Mouse (Mus musculus) CD8-positive naive resting alpha-beta T cell, adult 2 months (primary cell): ENCODE data around the gene Ube2i.
"Not testable (repeated sequence)": the region's sequence is repeated elsewhere in the genome, so short reads cannot be mapped to it uniquely, and the experiment has no call there.

Source experiments
- DNase-seq, 2 experiments: peaks; one replicate each; pipeline ENCODE4 v3.0.0; 2022; ENCODE audit warnings: low read depth in 2 of 2, low spot score in 2 of 2

Gene Ube2i

GRCm38 (mm10) chr17:25255110-25255509, 19.3 kb downstream of the Ube2i start:
- DNase-seq, result peak in 1 of 2 experiments; percentile 40

DNA sequence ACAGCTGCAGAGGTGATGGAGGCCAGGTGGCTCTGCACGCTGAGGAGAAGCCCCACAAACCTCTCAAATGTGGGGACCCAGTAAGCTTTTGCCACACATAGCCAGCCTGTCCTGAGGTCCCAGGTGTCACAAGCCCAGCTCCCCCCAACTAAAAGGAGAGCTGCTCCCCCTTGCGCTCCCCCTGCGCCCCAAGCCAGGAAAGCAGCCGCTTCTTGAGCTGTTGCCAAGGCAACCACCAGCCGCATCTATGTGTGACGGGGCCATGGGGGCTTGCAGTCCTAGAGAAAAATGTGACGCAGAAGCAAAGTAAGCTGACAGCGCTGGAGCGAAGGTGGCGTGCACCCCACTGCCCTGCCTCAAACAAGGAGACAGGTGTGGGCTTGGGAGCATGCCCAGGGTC, 20.7 kb downstream of the Ube2i start:
- no peak for DNase-seq

- DNase-seq, result no peak
These were observed 21.8 kb downstream of the Ube2i start for GRCm38 (mm10) chr17:25252643-25253042.

GRCm38 (mm10) chr17:25250181-25250835, 24.1 kb downstream of the Ube2i start:
- no peak for DNase-seq

DNA sequence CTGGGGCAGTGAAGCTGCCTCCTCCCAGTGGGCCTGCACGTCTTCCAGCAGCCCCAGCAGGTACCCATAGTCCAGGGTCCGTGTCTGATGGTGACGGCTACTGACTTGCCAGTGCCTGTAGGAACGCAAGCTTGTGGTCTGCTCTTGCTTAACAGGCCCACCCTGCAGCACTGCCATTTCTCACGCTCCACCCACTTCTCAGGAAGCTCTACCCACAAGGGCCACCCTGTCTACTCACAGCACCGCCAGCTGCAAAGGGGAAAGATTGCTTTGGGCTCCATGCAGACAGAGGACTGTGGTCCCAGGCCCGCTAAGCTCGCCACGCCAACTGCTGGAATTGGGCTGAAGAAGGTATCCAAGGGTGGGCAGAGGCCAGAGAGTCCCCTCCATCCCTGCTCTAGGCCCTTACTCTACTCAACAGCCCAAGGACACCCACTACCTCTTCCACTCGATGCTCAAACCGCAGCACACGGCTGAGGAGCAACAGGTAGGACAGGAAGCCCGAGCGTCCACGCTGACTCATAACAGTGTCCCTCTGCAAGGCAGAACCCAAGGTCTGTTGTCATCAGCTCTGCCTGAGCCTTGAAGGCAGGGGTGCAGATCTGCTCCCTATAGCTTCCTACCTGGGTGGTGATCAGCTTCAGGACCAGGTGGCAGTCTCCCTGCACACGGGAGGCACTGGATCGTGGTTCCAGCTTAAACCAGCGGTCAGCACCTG, 26.2 kb downstream of the Ube2i start:
- no peak for DNase-seq

DNA sequence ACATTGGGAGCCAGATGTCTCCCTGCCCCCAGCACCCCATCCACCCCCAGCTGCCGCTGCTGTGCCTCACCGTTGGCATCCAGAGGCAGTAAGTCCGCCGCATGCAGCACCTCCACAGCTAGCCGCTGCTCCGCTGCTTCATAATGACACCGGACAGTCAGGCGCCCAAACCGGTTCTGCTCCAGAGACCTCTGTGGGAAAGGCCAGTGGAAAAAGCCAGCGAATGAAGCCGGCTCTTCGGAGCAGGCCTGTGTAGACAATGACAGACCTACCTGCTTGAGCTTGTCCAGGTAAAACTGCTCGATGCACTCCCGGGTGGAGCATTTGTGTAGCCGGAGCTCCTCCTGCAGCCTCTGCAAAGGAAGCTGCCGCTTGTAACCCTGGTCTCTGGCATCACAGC, 30.2 kb downstream of the Ube2i start:
- no peak for DNase-seq

DNA sequence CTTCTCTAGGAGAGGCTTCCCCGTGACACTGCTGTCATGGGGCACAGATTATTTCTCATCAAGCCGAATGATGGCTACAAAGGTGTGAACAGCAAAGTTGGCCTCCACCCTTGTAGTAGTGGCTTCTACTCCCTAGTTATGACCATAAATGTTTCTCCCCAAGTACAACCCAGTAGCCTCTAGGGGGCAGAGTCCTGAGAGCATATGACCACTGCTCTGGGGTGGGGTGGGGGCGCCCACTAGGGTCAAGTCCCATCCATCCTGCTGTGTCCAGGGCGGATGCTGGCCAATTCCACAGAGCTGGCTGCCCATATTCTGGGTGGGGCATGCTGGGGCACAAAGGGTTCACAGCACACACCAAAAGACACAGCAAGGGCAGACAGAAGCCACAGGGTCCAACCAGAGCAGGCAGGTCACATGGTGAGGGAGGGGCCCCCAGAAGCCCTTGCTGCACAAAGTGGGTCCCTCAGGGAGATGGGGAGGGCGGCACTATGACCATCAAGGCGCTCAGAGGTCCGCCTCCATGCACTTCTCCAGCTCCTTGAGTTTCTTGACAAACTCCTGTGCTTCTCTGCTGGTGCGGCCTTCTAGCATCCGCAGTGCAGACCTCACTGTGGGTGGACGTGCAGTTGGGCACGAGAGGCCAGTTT, 31.2 kb downstream of the Ube2i start:
- no peak for DNase-seq

- peak; percentile 78 to 84 for DNase-seq
These were observed 34.5 kb downstream of the Ube2i start, which contains the start of the genes Gnptg and Tsr3 for GRCm38 (mm10) chr17:25239695-25240636. TSS of gene Gnptg (minus strand) at chr17:25240124. TSS of gene Tsr3 (plus strand) at chr17:25240170.

GRCm38 (mm10) chr17:25235635-25236034, 38.8 kb downstream of the Ube2i start:
- DNase-seq, result no peak

GRCm38 (mm10) chr17:25231621-25232020, 42.8 kb downstream of the Ube2i start:
- not testable (repeated sequence) for DNase-seq

DNA sequence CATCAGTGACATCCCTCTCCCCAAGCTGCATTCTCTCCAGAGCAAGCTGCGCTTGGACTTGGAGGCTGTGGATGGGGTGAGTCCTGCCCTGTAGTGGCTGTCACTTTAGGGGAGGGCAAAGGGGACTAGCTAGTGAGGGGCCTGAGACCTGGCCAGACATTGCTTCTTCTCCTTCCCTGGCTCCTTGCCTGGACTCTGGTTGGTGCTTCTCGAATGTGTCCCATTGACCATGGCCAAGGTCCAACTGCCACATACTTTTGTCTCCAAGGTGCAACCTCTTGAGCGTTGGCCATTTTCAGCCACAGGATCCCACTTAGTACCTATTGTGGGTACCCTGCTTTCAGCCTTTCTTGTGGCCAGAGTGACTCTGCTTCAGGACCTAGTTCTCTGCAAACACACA, 43.7 kb downstream of the Ube2i start:
- no peak for DNase-seq

- not testable (repeated sequence) for DNase-seq
These were observed 44.3 kb downstream of the Ube2i start for GRCm38 (mm10) chr17:25230014-25230655.

- DNase-seq, result no peak
These were observed 46.4 kb downstream of the Ube2i start for GRCm38 (mm10) chr17:25227991-25228390.

DNA sequence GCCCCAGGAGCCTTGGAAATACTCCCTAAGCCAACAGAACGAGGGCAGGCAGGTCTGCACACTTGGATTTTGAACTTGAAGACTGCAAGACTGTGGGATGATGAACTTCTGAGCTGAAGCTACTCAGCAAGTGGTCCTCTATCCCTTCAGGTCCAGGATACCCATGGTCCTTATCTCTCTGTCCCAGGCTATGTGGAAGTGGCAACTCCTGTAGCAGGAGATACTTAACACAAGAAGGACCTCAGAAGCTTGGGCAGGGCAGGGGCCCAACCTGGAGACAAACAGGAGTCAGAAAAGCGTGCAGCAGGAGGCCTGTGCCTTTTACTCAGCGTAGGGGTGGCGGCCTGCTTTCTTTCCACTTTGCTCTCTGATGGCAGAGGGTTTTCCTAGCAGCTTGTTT, 48.8 kb downstream of the Ube2i start:
- DNase-seq, result no peak

GRCm38 (mm10) chr17:25224586-25225222, 49.7 kb downstream of the Ube2i start:
- peak; percentile 74 to 75 for DNase-seq

- no peak for DNase-seq
These were observed 51.3 kb downstream of the Ube2i start for GRCm38 (mm10) chr17:25222951-25223601.

GRCm38 (mm10) chr17:25222504-25222940, 51.9 kb downstream of the Ube2i start:
- DNase-seq, result peak; percentile 29 to 30

DNA sequence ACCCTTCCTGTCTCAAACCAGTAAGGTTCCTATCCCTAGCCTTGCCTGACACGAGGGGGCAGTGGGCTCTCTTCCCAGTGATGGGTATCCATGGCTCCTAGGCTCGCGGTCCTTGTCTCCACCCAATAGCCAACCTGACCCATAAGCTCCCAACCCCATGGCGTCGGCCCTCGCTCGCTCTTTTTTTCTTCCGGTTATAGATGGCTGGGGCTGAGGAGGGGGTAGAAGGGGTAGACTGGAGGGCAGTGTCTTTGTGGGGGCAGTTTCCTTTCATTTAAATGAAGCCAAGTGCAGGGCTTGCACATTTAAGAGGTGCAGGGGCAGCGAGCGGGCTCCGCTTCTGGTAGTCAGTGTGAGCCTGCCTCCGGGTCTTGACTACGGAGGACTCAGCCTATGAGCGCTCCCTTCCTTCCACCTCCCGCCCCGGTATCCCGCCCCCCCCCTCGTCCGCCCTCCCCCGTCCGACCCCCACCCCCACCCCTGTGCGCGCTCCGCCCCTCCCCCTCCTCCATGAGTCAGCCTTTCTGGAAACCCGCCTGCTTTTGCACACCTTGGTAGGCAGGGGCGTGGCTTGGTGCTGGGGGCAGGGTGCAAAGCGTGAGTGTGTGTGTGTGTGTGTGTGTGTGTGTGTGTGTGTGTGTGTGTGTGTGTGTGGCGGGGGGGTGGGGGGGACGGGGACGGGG, 52.5 kb downstream of the Ube2i start:
- peak; percentile 28 to 42 for DNase-seq

DNA sequence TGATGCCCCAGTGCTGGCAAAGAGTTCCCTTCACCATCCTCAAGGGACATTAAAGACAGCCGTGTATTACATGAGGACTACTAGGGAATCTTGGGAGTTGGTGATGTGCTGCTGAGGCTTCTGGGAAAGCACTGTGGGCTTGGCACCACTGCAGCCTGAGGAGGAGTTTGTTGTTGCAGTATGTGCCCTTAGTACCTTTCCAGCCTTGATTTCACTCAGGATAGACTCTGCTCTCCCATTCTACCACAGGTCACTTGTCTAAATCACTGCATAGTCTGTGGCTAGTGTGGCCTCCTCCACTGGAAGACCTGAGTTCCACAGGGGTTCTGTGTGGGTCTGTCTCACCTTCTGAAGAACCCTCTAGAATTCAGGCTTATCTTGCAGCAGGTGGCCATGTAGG, 53.7 kb downstream of the Ube2i start:
- DNase-seq, result no peak
